In genomic region chr3:83663716-83664115, GRCm38 (mm10) we compare ENCODE assay signal across 15 mouse cellular contexts.
"Had no signal": no experiment of that assay in that cellular context is flagged by ENCODE, and none has a peak within 500 bp of the region (broad histone marks: within the 10 kb centered on the region; RNA-seq: fewer than 3 reads in every experiment).

No protein-coding gene starts in this region.

- H3K27me3 ChIP-seq: lung, embryonic 15.5 days; megakaryocyte, embryonic 14.5 days; midbrain, embryonic 13.5 days; midbrain, embryonic 15.5 days; neural tube, embryonic 12.5 days had no signal

- H3K36me3 ChIP-seq: lung, embryonic 15.5 days; midbrain, embryonic 13.5 days; midbrain, embryonic 15.5 days; neural tube, embryonic 12.5 days had no signal

- H3K27ac ChIP-seq: lung, embryonic 15.5 days; macrophage; midbrain, embryonic 13.5 days; midbrain, embryonic 15.5 days; neural tube, embryonic 12.5 days had no signal

- H3K4me3 ChIP-seq: lung, embryonic 15.5 days; megakaryocyte, embryonic 14.5 days; midbrain, embryonic 13.5 days; midbrain, embryonic 15.5 days; neural tube, embryonic 12.5 days had no signal

- DNase-seq: liver, postnatal 0 days; lung, adult 2 months; lung, postnatal 14 days; lung, postnatal 36 days; right cerebral cortex, postnatal 14 days; spleen, adult 18-20 months; thymus, adult 2 months; thymus, postnatal 25 days; thymus, postnatal 4 days had no signal

- H3K4me1 ChIP-seq: lung, embryonic 15.5 days; megakaryocyte, embryonic 14.5 days; midbrain, embryonic 13.5 days; midbrain, embryonic 15.5 days; neural tube, embryonic 12.5 days had no signal

- H3K9ac ChIP-seq: liver, postnatal 0 days; lung, embryonic 15.5 days; midbrain, embryonic 13.5 days; midbrain, embryonic 15.5 days; neural tube, embryonic 12.5 days had no signal
